Mouse (Mus musculus) embryonic fibroblast, embryonic 13.5 days (primary cell): ENCODE results near the gene Cnot3.

Experiments
- CTCF ChIP-seq: IDR thresholded peaks from 2 replicates; pipeline ENCODE4 v1.5.1; 2011; ENCODE audit warnings: mild to moderate bottlenecking, control low read depth, low read length, moderate library complexity, borderline replicate concordance; ENCODE audit not compliant: insufficient read depth
- POLR2A ChIP-seq: IDR thresholded peaks from 2 replicates; pipeline ENCODE4 v1.6.1; 2011; ENCODE audit warnings: low read depth, mild to moderate bottlenecking, control low read depth, low read length, moderate library complexity

DNA sequence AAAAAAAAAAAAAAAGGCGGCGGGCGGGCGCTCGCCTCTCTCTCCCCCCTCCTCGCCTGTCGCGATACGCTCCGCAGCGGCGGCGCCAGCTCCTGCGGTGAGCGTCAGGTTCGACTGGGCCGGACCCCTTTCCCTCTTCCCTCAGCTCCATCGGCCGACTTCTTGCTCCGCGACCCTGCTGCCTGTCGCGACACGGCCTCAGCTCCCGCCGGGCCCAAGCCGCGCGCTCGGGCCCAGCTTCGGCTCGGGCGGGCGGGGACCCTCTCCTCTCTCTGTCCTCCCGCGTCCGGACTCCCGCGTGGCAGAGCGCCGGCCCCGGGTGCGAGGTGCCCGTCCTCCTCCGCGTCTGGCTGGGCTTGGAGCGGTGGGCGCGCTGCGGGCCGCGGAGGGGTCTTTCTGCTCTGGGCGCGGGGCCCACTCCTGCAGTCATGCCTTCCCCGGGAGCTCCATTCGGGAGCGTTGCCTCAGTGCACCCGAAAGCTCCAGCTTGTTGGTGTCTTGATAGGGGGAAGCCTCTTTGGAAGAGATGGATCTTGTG is 489 bp downstream of the Cnot3 start:
- TF ChIP-seq POLR2A (no peak; the same call in 1 of the 2 replicates), CTCF (no peak)
